Mouse (Mus musculus) CH12.LX (cell line): ENCODE results near the gene Senp6. TPM values are rescaled to one million over a fixed set of nuclear protein-coding genes. Genes with fewer than 3 reads are reported as not detected.

Experiments
- DNase-seq: peaks from one replicate; pipeline ENCODE4 v3.0.0-alpha.2; 2013; ENCODE audit errors: extremely low read depth
- H3K27ac ChIP-seq: 2 replicates; pipeline ENCODE4 v1.5.1; 2012; ENCODE audit warnings: low read depth, mild to moderate bottlenecking, control low read depth, moderate library complexity; ENCODE audit not compliant: insufficient read depth
- H3K27me3 ChIP-seq: replicated peaks from 2 replicates; pipeline ENCODE3; 2012; ENCODE audit warnings: inconsistent platforms
- H3K36me3 ChIP-seq, 2 experiments: replicated peaks in 1 of 2; 2 replicates each; pipeline versions ENCODE3 to v1.6.1; 2012; ENCODE audit warnings: inconsistent platforms in 1 of 2, low read length in 1 of 2, mild to moderate bottlenecking in 1 of 2, mixed read lengths in 1 of 2, moderate library complexity in 1 of 2; ENCODE audit not compliant: control insufficient read depth in 1 of 2, insufficient read depth in 1 of 2
- H3K4me1 ChIP-seq, 2 experiments: 2 replicates each; pipeline ENCODE4 v1.6.1; 2012; ENCODE audit warnings: inconsistent platforms in 1 of 2, moderate library complexity in 1 of 2; ENCODE audit not compliant: insufficient read depth in 2 of 2, control insufficient read depth in 1 of 2
- H3K4me2 ChIP-seq: 2 replicates; pipeline ENCODE4 v1.6.1; 2012; ENCODE audit warnings: low read depth, mild to moderate bottlenecking, control low read depth; ENCODE audit not compliant: poor library complexity, insufficient read depth, severe bottlenecking
- H3K4me3 ChIP-seq, 3 experiments: fragments of 150-350 bp in 1 of 3; sonication (generic) in 1 of 3; replicated peaks in 1 of 3; 2 replicates each; pipeline versions ENCODE3 to v1.5.1; 2011 to 2012; ENCODE audit warnings: low read depth in 2 of 3, low read length in 2 of 3, mild to moderate bottlenecking in 2 of 3, moderate library complexity in 2 of 3, control low read depth in 1 of 3, improper control_type of control experiment in 1 of 3, inconsistent platforms in 1 of 3, mixed read lengths in 1 of 3; ENCODE audit not compliant: poor library complexity in 1 of 3
- H3K79me2 ChIP-seq: replicated peaks from 2 replicates; pipeline ENCODE4 v1.6.1; 2012; ENCODE audit warnings: mild to moderate bottlenecking, moderate library complexity; ENCODE audit not compliant: control insufficient read depth, poor library complexity, insufficient read depth, severe bottlenecking; ENCODE audit errors: extremely low read depth
- H3K9ac ChIP-seq: 2 replicates; pipeline ENCODE4 v1.6.1; 2012; ENCODE audit warnings: low read depth, mild to moderate bottlenecking, control low read depth, moderate library complexity; ENCODE audit not compliant: insufficient read depth
- H3K9me3 ChIP-seq: replicated peaks from 2 replicates; pipeline ENCODE3; 2012; ENCODE audit warnings: low read length, inconsistent platforms, mixed read lengths
- BHLHE40 ChIP-seq: IDR thresholded peaks from 2 replicates; pipeline ENCODE4 v1.6.1; 2011; ENCODE audit warnings: mild to moderate bottlenecking, low read depth, low read length, improper control_type of control experiment
- CHD1 ChIP-seq: IDR thresholded peaks from 2 replicates; pipeline ENCODE4 v1.6.1; 2012; ENCODE audit warnings: low read depth, low read length, improper control_type of control experiment, inconsistent platforms
- E2F4 ChIP-seq: IDR thresholded peaks from 2 replicates; pipeline ENCODE4 v1.6.1; 2011; ENCODE audit warnings: low read depth, low read length, improper control_type of control experiment; ENCODE audit not compliant: insufficient replicate concordance
- ELF1 ChIP-seq: IDR thresholded peaks from 2 replicates; pipeline ENCODE4 v1.6.1; 2014; ENCODE audit warnings: low read depth, mild to moderate bottlenecking, inconsistent platforms, low read length, improper control_type of control experiment
- ETS1 ChIP-seq: conservative IDR thresholded peaks from 2 replicates; pipeline ENCODE4 v1.6.1; 2012; ENCODE audit warnings: low read depth, mild to moderate bottlenecking, inconsistent platforms, low read length, improper control_type of control experiment, moderate library complexity
- GABPA ChIP-seq: IDR thresholded peaks from 2 replicates; pipeline ENCODE4 v1.6.1; 2012; ENCODE audit warnings: low read depth, low read length, improper control_type of control experiment, inconsistent platforms; ENCODE audit not compliant: insufficient replicate concordance
- HCFC1 ChIP-seq: IDR thresholded peaks from 2 replicates; pipeline ENCODE4 v1.6.1; 2012; ENCODE audit warnings: low read depth, mild to moderate bottlenecking, inconsistent platforms, low read length, improper control_type of control experiment
- JUND ChIP-seq: conservative IDR thresholded peaks from 2 replicates; pipeline ENCODE4 v1.6.1; 2011; ENCODE audit warnings: low read depth, low read length, improper control_type of control experiment
- KAT2A ChIP-seq: IDR thresholded peaks from 2 replicates; pipeline ENCODE4 v1.6.1; 2012; ENCODE audit warnings: low read length, improper control_type of control experiment, inconsistent platforms; ENCODE audit not compliant: insufficient replicate concordance
- MAX ChIP-seq: IDR thresholded peaks from 2 replicates; pipeline ENCODE4 v1.6.1; 2011; ENCODE audit warnings: low read length, improper control_type of control experiment
- MAZ ChIP-seq: IDR thresholded peaks from 2 replicates; pipeline ENCODE4 v1.6.1; 2012; ENCODE audit warnings: low read depth, mild to moderate bottlenecking, inconsistent platforms, low read length, improper control_type of control experiment, moderate library complexity
- MEF2A ChIP-seq: IDR thresholded peaks from 2 replicates; pipeline ENCODE4 v1.6.1; 2014; ENCODE audit warnings: low read depth, mild to moderate bottlenecking, inconsistent platforms, low read length, improper control_type of control experiment, borderline replicate concordance
- MXI1 ChIP-seq: IDR thresholded peaks from 2 replicates; pipeline ENCODE4 v1.6.1; 2011; ENCODE audit warnings: mild to moderate bottlenecking, low read depth, low read length, improper control_type of control experiment
- MYC ChIP-seq: IDR thresholded peaks from 2 replicates; pipeline ENCODE4 v1.6.1; 2011; ENCODE audit warnings: low read depth, mild to moderate bottlenecking, improper control_type of control experiment, low read length
- NRF1 ChIP-seq: IDR thresholded peaks from 2 replicates; pipeline ENCODE4 v1.6.1; 2014; ENCODE audit warnings: low read depth, mild to moderate bottlenecking, inconsistent platforms, low read length, improper control_type of control experiment, moderate library complexity
- POLR2A ChIP-seq: IDR thresholded peaks from 2 replicates; pipeline ENCODE4 v1.6.1; 2011; ENCODE audit warnings: low read depth, mild to moderate bottlenecking, improper control_type of control experiment, low read length
- RAD21 ChIP-seq: IDR thresholded peaks from 2 replicates; pipeline ENCODE4 v1.6.1; 2011; ENCODE audit warnings: low read depth, mild to moderate bottlenecking, low read length, improper control_type of control experiment, moderate library complexity
- RCOR1 ChIP-seq: conservative IDR thresholded peaks from 2 replicates; pipeline ENCODE4 v1.6.1; 2012; ENCODE audit warnings: low read depth, mild to moderate bottlenecking, inconsistent platforms, low read length, improper control_type of control experiment
- SIN3A ChIP-seq: IDR thresholded peaks from 2 replicates; pipeline ENCODE4 v1.6.1; 2012; ENCODE audit warnings: low read length, improper control_type of control experiment, inconsistent platforms
- SMC3 ChIP-seq: IDR thresholded peaks from 2 replicates; pipeline ENCODE4 v1.6.1; 2011; ENCODE audit warnings: low read depth, low read length, improper control_type of control experiment
- TBP ChIP-seq: conservative IDR thresholded peaks from 2 replicates; pipeline ENCODE4 v1.6.1; 2011; ENCODE audit warnings: low read depth, low read length, improper control_type of control experiment
- TCF12 ChIP-seq: IDR thresholded peaks from 2 replicates; pipeline ENCODE4 v1.6.1; 2014; ENCODE audit warnings: low read depth, mild to moderate bottlenecking, inconsistent platforms, low read length, improper control_type of control experiment
- UBTF ChIP-seq: IDR thresholded peaks from 2 replicates; pipeline ENCODE4 v1.6.1; 2012; ENCODE audit warnings: low read depth, mild to moderate bottlenecking, inconsistent platforms, low read length, improper control_type of control experiment, moderate library complexity
- USF1 ChIP-seq: IDR thresholded peaks from 2 replicates; pipeline ENCODE4 v1.6.1; 2014; ENCODE audit warnings: low read depth, mild to moderate bottlenecking, inconsistent platforms, low read length, improper control_type of control experiment
- USF2 ChIP-seq: conservative IDR thresholded peaks from 2 replicates; pipeline ENCODE4 v1.6.1; 2011; ENCODE audit warnings: low read depth, low read length, improper control_type of control experiment
- ZC3H11A ChIP-seq: IDR thresholded peaks from 2 replicates; pipeline ENCODE4 v1.6.1; 2012; ENCODE audit warnings: low read depth, mild to moderate bottlenecking, inconsistent platforms, low read length, improper control_type of control experiment
- ZKSCAN1 ChIP-seq: IDR thresholded peaks from 2 replicates; pipeline ENCODE4 v1.6.1; 2012; ENCODE audit warnings: low read depth, inconsistent platforms, low read length, improper control_type of control experiment, borderline replicate concordance
- ZMIZ1 ChIP-seq: IDR thresholded peaks from 2 replicates; pipeline ENCODE4 v1.6.1; 2012; ENCODE audit warnings: low read depth, mild to moderate bottlenecking, inconsistent platforms, low read length, improper control_type of control experiment
- ZNF384 ChIP-seq: IDR thresholded peaks from 2 replicates; pipeline ENCODE4 v1.6.1; 2012; ENCODE audit warnings: low read depth, low read length, improper control_type of control experiment, inconsistent platforms
- dilution Hi-C: fragments of 300-500 bp; cut with MboI; formaldehyde crosslinking; loops from 2 replicates; pipeline ENCODE4 v1.14.3; 2020; ENCODE audit warnings: low sequenced_read_pairs; ENCODE audit not compliant: extremely low pct_unique_long_range_greater_than_20kb, extremely low pct_ligation_motif_present
- in situ Hi-C: fragments of 300-500 bp; cut with MboI; formaldehyde crosslinking; loops from 3 replicates; pipeline ENCODE4 v1.14.3; 2019; ENCODE audit warnings: low sequenced_read_pairs, low pct_ligation_motif_present, low pct_unique_long_range_greater_than_20kb, mixed read lengths
- polyA plus RNA-seq: library from polyadenylated mRNA; unstranded; fragments of >175 nt; gene quantifications from 2 replicates; pipeline ENCODE4 v1.2.1, GENCODE M21; 2012; ENCODE audit warnings: low read depth; ENCODE audit not compliant: insufficient read length
- total RNA-seq, 2 experiments: library from RNA; depleted of rRNA; stranded (reverse); fragments of 300-350 nt in 1 of 2; fragments of >200 nt in 1 of 2; gene quantifications; 2 replicates each; pipeline ENCODE4 v1.2.3; 2012 to 2014

Senp6 gene
- total and polyA plus RNA-seq, 3 experiments: 97.5 to 167 (median 113) TPM

DNA sequence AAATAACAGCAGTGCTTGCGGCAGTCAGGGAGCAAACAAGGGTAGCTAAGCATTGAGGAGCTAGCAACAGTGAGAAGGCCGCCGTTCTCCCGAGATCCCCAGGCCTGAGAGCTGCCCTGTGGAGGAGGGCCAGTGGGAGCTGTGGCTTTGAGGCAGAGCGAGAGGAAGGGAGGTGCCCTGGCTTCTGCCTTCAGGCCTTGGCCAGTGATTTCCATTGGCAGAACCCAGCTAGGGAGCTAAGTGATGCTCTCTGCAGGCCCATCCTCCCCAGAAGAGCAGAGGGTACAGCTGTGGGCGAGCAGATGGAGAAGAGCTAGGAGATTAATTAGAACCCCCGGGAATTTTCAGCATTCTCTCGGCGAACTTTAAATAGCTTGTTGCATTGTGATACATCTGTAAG lies 106.9 kb downstream of the Senp6 start:
- dilution Hi-C loops: no loop called here
- H3K27me3 ChIP-seq: no peaks in the 10 kb centered on the region
- no peaks in the 10 kb centered on the region for H3K36me3 ChIP-seq
- H3K9ac ChIP-seq: no peak overlapping the region
- TF ChIP-seq MAZ (no peak), TBP (no peak), NRF1 (no peak), ZKSCAN1 (no peak)
- no peak overlapping the region for H3K4me3 ChIP-seq
- no peak overlapping the region for H3K27ac ChIP-seq
- in situ Hi-C loops: no loop called here
- H3K79me2 ChIP-seq: no peaks in the 10 kb centered on the region
- H3K9me3 ChIP-seq: no peaks in the 10 kb centered on the region
- peaks cover 5% of the 10 kb centered on the region in 2 experiments; a peak in 3 of 4 replicates for H3K4me1 ChIP-seq
- no peak overlapping the region for H3K4me2 ChIP-seq
- DNase-seq: no peak

DNA sequence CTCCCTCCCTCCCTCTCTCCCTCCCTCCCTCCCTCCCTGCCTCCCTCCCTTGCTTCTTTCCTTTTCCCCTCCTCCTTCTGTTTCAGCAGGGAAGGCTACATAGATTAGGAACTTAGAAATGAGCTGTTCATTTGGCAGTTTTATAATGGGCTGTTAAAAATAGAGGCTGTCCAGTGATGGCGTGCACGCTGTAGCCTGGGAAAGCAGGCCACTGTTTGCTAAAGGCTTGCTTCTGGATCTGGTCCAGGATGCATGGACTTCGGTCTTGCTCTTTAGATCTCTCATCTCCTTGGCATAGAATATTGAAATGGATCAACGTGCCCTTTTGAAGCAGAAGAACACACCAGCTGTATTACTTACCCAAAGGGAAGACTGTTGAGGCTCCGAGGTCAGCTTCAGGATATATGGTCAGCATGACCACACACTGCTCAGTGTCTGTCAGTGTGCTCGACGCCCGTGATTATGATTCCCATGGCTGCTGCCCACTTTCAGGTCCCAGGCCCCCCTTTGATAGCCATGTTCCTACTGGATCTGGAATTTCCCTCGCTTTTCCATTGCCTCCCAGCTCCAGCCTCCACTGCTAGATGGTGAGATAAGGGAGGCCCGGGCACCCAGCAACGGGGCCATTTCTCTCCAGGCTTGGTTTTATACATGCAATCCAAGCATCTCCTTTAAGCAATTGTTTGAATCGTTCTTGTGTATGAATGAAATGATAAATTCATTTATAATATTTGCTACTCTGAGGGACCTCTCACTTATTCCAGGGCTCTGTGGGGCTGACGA lies 110.2 kb downstream of the Senp6 start:
- in situ Hi-C loops: no loop called here
- H3K4me3 ChIP-seq: no peak overlapping the region

DNA sequence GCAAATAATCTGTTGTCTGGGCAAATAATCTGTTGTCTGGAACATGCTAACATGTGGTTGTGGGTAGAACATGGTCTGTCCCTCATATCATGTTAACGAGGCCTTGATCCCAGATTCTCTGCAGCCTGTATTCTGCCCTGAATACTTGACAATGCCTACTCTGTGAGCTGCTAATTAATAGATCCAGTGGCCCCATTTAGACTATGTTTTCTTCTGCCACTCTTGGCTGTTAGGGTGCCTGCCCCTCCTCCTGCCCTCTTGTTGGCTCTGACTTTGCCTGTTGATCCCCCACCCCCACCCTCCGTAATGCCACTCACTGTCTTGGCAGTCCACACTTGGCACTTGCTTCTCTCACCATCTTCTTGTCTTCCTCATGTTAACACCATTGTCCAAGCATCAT lies 112.0 kb downstream of the Senp6 start:
- dilution Hi-C loops: no loop called here
- no peak for TF ChIP-seq ZC3H11A
- TF ChIP-seq MEF2A: no peak
- TF ChIP-seq ZNF384: no peak
- TF ChIP-seq USF1: no peak
- no peak for TF ChIP-seq ZMIZ1
- no peak for TF ChIP-seq RCOR1
- no peak for TF ChIP-seq BHLHE40
- TF ChIP-seq RAD21: no peak
- no peak for TF ChIP-seq TCF12
- no peak for TF ChIP-seq MYC
- TF ChIP-seq ETS1: no peak
- TF ChIP-seq MAX: no peak
- no peak for TF ChIP-seq MXI1

More for the DNA sequence above, 110.2 kb downstream of the Senp6 start:
- Histone ChIP-seq H3K9me3 (no peaks in the 10 kb centered on the region), H3K36me3 (no peaks in the 10 kb centered on the region), H3K9ac (no peak overlapping the region), H3K27me3 (no peaks in the 10 kb centered on the region), H3K4me1 (peaks cover 5% of the 10 kb centered on the region in 2 experiments; a peak in 3 of 4 replicates), H3K27ac (no peak overlapping the region), H3K4me2 (no peak overlapping the region), H3K79me2 (no peaks in the 10 kb centered on the region)
- no peak for DNase-seq
- TF ChIP-seq GABPA (no peak), E2F4 (no peak), USF2 (no peak), TCF12 (no peak), ELF1 (no peak), USF1 (no peak), ZNF384 (no peak), SMC3 (no peak), MEF2A (no peak), SIN3A (no peak), MYC (no peak), MAX (no peak), POLR2A (no peak), BHLHE40 (no peak), KAT2A (no peak), CHD1 (no peak), HCFC1 (no peak), JUND (no peak), UBTF (no peak), MXI1 (no peak)
- dilution Hi-C loops: no loop called here

More for the DNA sequence above, 112.0 kb downstream of the Senp6 start:
- H3K4me2 ChIP-seq: no peak overlapping the region
- DNase-seq: no peak
- in situ Hi-C loops: no loop called here
- no peak overlapping the region for H3K9ac ChIP-seq
- no peaks in the 10 kb centered on the region for H3K36me3 ChIP-seq
- no peak overlapping the region for H3K4me3 ChIP-seq
- no peaks in the 10 kb centered on the region for H3K79me2 ChIP-seq
- no peak overlapping the region for H3K27ac ChIP-seq
- H3K27me3 ChIP-seq: no peaks in the 10 kb centered on the region
- H3K4me1 ChIP-seq: peaks cover under 1 to 2% of the 10 kb centered on the region in 2 experiments; a peak in 3 of 4 replicates
- H3K9me3 ChIP-seq: no peaks in the 10 kb centered on the region
